Mouse (Mus musculus) ES-E14 (cell line): ENCODE results near the gene Vav3. TPM values are rescaled to one million over a fixed set of nuclear protein-coding genes. Genes with fewer than 3 reads are reported as not detected.

Source experiments
- DNase-seq: peaks from one replicate; pipeline ENCODE4 v3.0.0-alpha.2; 2013; ENCODE audit warnings: low read depth, low spot score
- H3K27ac ChIP-seq: 2 replicates; pipeline ENCODE4 v1.5.1; 2012; ENCODE audit warnings: low read depth, mild to moderate bottlenecking, low read length, moderate library complexity, mixed read lengths; ENCODE audit not compliant: poor library complexity, insufficient read depth, severe bottlenecking
- H3K36me3 ChIP-seq: 2 replicates; pipeline ENCODE4 v1.6.1; 2012; ENCODE audit warnings: mild to moderate bottlenecking, low read length, moderate library complexity, mixed read lengths; ENCODE audit not compliant: control insufficient read depth, poor library complexity, insufficient read depth, severe bottlenecking
- H3K4me1 ChIP-seq, 2 experiments: fragments of 150-350 bp in 1 of 2; sonication (generic) in 1 of 2; 2 replicates each; pipeline ENCODE4 v1.6.1; 2012; ENCODE audit warnings: low read length in 2 of 2, mild to moderate bottlenecking in 1 of 2, mixed read lengths in 1 of 2; ENCODE audit not compliant: control insufficient read depth in 2 of 2, insufficient read depth in 2 of 2, poor library complexity in 1 of 2
- H3K4me3 ChIP-seq, 2 experiments: fragments of 150-350 bp in 1 of 2; sonication (generic) in 1 of 2; 2 replicates each; pipeline ENCODE4 v1.5.1; 2012; ENCODE audit warnings: low read length in 2 of 2, low read depth in 1 of 2, mild to moderate bottlenecking in 1 of 2, mixed read lengths in 1 of 2; ENCODE audit not compliant: insufficient read depth in 1 of 2, poor library complexity in 1 of 2, severe bottlenecking in 1 of 2
- H3K9ac ChIP-seq: 2 replicates; pipeline ENCODE4 v1.6.1; 2012; ENCODE audit warnings: low read depth, mild to moderate bottlenecking, low read length, mixed read lengths; ENCODE audit not compliant: poor library complexity, insufficient read depth, severe bottlenecking
- H3K9me3 ChIP-seq: fragments of 150-350 bp; sonication (generic); 2 replicates; pipeline ENCODE4 v1.6.1; 2012; ENCODE audit warnings: low read depth, mild to moderate bottlenecking, low read length; ENCODE audit not compliant: control insufficient read depth, insufficient read depth
- CHD2 ChIP-seq: IDR thresholded peaks from 2 replicates; pipeline ENCODE4 v1.6.1; 2014; ENCODE audit warnings: mild to moderate bottlenecking, low read depth, low read length, inconsistent platforms
- HCFC1 ChIP-seq: IDR thresholded peaks from 2 replicates; pipeline ENCODE4 v1.6.1; 2012; ENCODE audit warnings: low read length, inconsistent platforms, borderline replicate concordance; ENCODE audit not compliant: insufficient read depth
- MAFK ChIP-seq: IDR thresholded peaks from 2 replicates; pipeline ENCODE4 v1.6.1; 2014; ENCODE audit warnings: mild to moderate bottlenecking, low read depth, low read length, inconsistent platforms; ENCODE audit not compliant: insufficient read depth
- ZC3H11A ChIP-seq: IDR thresholded peaks from 2 replicates; pipeline ENCODE4 v1.6.1; 2012; ENCODE audit warnings: low read depth, mild to moderate bottlenecking, inconsistent platforms, low read length, borderline replicate concordance
- ZNF384 ChIP-seq: IDR thresholded peaks from 2 replicates; pipeline ENCODE4 v1.6.1; 2012; ENCODE audit warnings: low read depth, low read length, inconsistent platforms
- in situ Hi-C, 2 experiments: fragments of 600-800 bp; cut with MboI; formaldehyde crosslinking; loops; one replicate each; pipeline ENCODE4 v1.15.1; 2025; ENCODE audit warnings: low sequenced_read_pairs in 2 of 2, inconsistent platforms in 1 of 2; ENCODE audit not compliant: unreplicated experiment in 2 of 2
- total RNA-seq: library from RNA; depleted of rRNA; stranded (reverse); fragments of 300-350 nt; gene quantifications from 2 replicates; pipeline ENCODE4 v1.2.3, GENCODE M21; 2012

Vav3 gene
- total RNA-seq, 1 experiment = 1.6 TPM

GRCm38 (mm10) chr3:109600699-109601451 is 260.4 kb downstream of the Vav3 start:
- TF ChIP-seq MAFK = no peak
- TF ChIP-seq CHD2 = no peak
- no peak overlapping the region for H3K27ac ChIP-seq
- no peaks in the 10 kb centered on the region for H3K36me3 ChIP-seq
- H3K9ac ChIP-seq = no peak overlapping the region
- in situ Hi-C loops = no loop called here
- H3K9me3 ChIP-seq = no peaks in the 10 kb centered on the region
- DNase-seq = no peak
- no peak overlapping the region for H3K4me3 ChIP-seq
- H3K4me1 ChIP-seq = no peaks in the 10 kb centered on the region

- no peak overlapping the region for H3K27ac ChIP-seq
- H3K4me1 ChIP-seq = no peaks in the 10 kb centered on the region
- in situ Hi-C loops = no loop called here
- no peaks in the 10 kb centered on the region for H3K36me3 ChIP-seq
- no peak overlapping the region for H3K4me3 ChIP-seq
- no peak for DNase-seq
- no peak overlapping the region for H3K9ac ChIP-seq
- H3K9me3 ChIP-seq = no peaks in the 10 kb centered on the region
- TF ChIP-seq CHD2 = no peak
- TF ChIP-seq MAFK = no peak
- TF ChIP-seq ZNF384 = no peak
- no peak for TF ChIP-seq HCFC1
- TF ChIP-seq ZC3H11A = no peak
These were observed 262.3 kb downstream of the Vav3 start for GRCm38 (mm10) chr3:109602753-109603152.

GRCm38 (mm10) chr3:109606121-109606520 is 265.7 kb downstream of the Vav3 start:
- H3K36me3 ChIP-seq = no peaks in the 10 kb centered on the region
- no peak overlapping the region for H3K9ac ChIP-seq
- H3K9me3 ChIP-seq = no peaks in the 10 kb centered on the region
- no peak for DNase-seq
- no peak overlapping the region for H3K4me3 ChIP-seq
- TF ChIP-seq MAFK = no peak
- TF ChIP-seq HCFC1 = no peak
- TF ChIP-seq CHD2 = no peak
- no peak for TF ChIP-seq ZC3H11A
- no peak for TF ChIP-seq ZNF384
- in situ Hi-C loops = no loop called here
- no peak overlapping the region for H3K27ac ChIP-seq
- H3K4me1 ChIP-seq = no peaks in the 10 kb centered on the region

GRCm38 (mm10) chr3:109621721-109622120 is 281.3 kb downstream of the Vav3 start:
- no peak overlapping the region for H3K4me3 ChIP-seq
- in situ Hi-C loops = no loop called here
- no peak for DNase-seq
- no peak overlapping the region for H3K9ac ChIP-seq
- H3K9me3 ChIP-seq = no peaks in the 10 kb centered on the region
- H3K36me3 ChIP-seq = no peaks in the 10 kb centered on the region
- no peaks in the 10 kb centered on the region for H3K4me1 ChIP-seq
- no peak for TF ChIP-seq HCFC1
- no peak for TF ChIP-seq ZNF384
- no peak for TF ChIP-seq CHD2
- TF ChIP-seq ZC3H11A = no peak
- TF ChIP-seq MAFK = no peak
- no peak overlapping the region for H3K27ac ChIP-seq

- TF ChIP-seq ZNF384 (no peak), CHD2 (no peak), ZC3H11A (no peak), HCFC1 (no peak), MAFK (no peak)
- Histone ChIP-seq H3K27ac (no peak overlapping the region), H3K9ac (no peak overlapping the region), H3K4me1 (no peaks in the 10 kb centered on the region), H3K9me3 (no peaks in the 10 kb centered on the region), H3K4me3 (no peak overlapping the region), H3K36me3 (no peaks in the 10 kb centered on the region)
- DNase-seq = no peak
- in situ Hi-C loops = no loop called here
These were observed 281.9 kb downstream of the Vav3 start for GRCm38 (mm10) chr3:109622361-109622760.
